Mouse (Mus musculus) CH12.LX (cell line): ENCODE results near the gene Gmppa. TPM values are rescaled to one million over a fixed set of nuclear protein-coding genes. Genes with fewer than 3 reads are reported as not detected.

Source experiments
- DNase-seq: peaks from one replicate; pipeline ENCODE4 v3.0.0-alpha.2; 2013; ENCODE audit errors: extremely low read depth
- H3K27ac ChIP-seq: 2 replicates; pipeline ENCODE4 v1.5.1; 2012; ENCODE audit warnings: low read depth, mild to moderate bottlenecking, control low read depth, moderate library complexity; ENCODE audit not compliant: insufficient read depth
- H3K27me3 ChIP-seq: replicated peaks from 2 replicates; pipeline ENCODE3; 2012; ENCODE audit warnings: inconsistent platforms
- H3K36me3 ChIP-seq, 2 experiments: replicated peaks in 1 of 2; 2 replicates each; pipeline versions ENCODE3 to v1.6.1; 2012; ENCODE audit warnings: inconsistent platforms in 1 of 2, low read length in 1 of 2, mild to moderate bottlenecking in 1 of 2, mixed read lengths in 1 of 2, moderate library complexity in 1 of 2; ENCODE audit not compliant: control insufficient read depth in 1 of 2, insufficient read depth in 1 of 2
- H3K4me1 ChIP-seq, 2 experiments: 2 replicates each; pipeline ENCODE4 v1.6.1; 2012; ENCODE audit warnings: inconsistent platforms in 1 of 2, moderate library complexity in 1 of 2; ENCODE audit not compliant: insufficient read depth in 2 of 2, control insufficient read depth in 1 of 2
- H3K4me2 ChIP-seq: 2 replicates; pipeline ENCODE4 v1.6.1; 2012; ENCODE audit warnings: low read depth, mild to moderate bottlenecking, control low read depth; ENCODE audit not compliant: poor library complexity, insufficient read depth, severe bottlenecking
- H3K4me3 ChIP-seq, 3 experiments: fragments of 150-350 bp in 1 of 3; sonication (generic) in 1 of 3; replicated peaks in 1 of 3; 2 replicates each; pipeline versions ENCODE3 to v1.5.1; 2011 to 2012; ENCODE audit warnings: low read depth in 2 of 3, low read length in 2 of 3, mild to moderate bottlenecking in 2 of 3, moderate library complexity in 2 of 3, control low read depth in 1 of 3, improper control_type of control experiment in 1 of 3, inconsistent platforms in 1 of 3, mixed read lengths in 1 of 3; ENCODE audit not compliant: poor library complexity in 1 of 3
- H3K79me2 ChIP-seq: replicated peaks from 2 replicates; pipeline ENCODE4 v1.6.1; 2012; ENCODE audit warnings: mild to moderate bottlenecking, moderate library complexity; ENCODE audit not compliant: control insufficient read depth, poor library complexity, insufficient read depth, severe bottlenecking; ENCODE audit errors: extremely low read depth
- H3K9ac ChIP-seq: 2 replicates; pipeline ENCODE4 v1.6.1; 2012; ENCODE audit warnings: low read depth, mild to moderate bottlenecking, control low read depth, moderate library complexity; ENCODE audit not compliant: insufficient read depth
- H3K9me3 ChIP-seq: replicated peaks from 2 replicates; pipeline ENCODE3; 2012; ENCODE audit warnings: low read length, inconsistent platforms, mixed read lengths
- CHD2 ChIP-seq: IDR thresholded peaks from 2 replicates; pipeline ENCODE4 v1.6.1; 2011; ENCODE audit warnings: low read length, improper control_type of control experiment
- CTCF ChIP-seq, 2 experiments: IDR thresholded peaks in 1 of 2; conservative IDR thresholded peaks in 1 of 2; 2 replicates each; pipeline ENCODE4 v1.5.1; 2011 to 2012; ENCODE audit warnings: low read depth in 2 of 2, low read length in 2 of 2, improper control_type of control experiment in 1 of 2, inconsistent platforms in 1 of 2, mild to moderate bottlenecking in 1 of 2, moderate library complexity in 1 of 2
- E2F4 ChIP-seq: IDR thresholded peaks from 2 replicates; pipeline ENCODE4 v1.6.1; 2011; ENCODE audit warnings: low read depth, low read length, improper control_type of control experiment; ENCODE audit not compliant: insufficient replicate concordance
- EP300 ChIP-seq: IDR thresholded peaks from 2 replicates; pipeline ENCODE4 v1.6.1; 2011; ENCODE audit warnings: low read length, improper control_type of control experiment
- GABPA ChIP-seq: IDR thresholded peaks from 2 replicates; pipeline ENCODE4 v1.6.1; 2012; ENCODE audit warnings: low read depth, low read length, improper control_type of control experiment, inconsistent platforms; ENCODE audit not compliant: insufficient replicate concordance
- JUN ChIP-seq: IDR thresholded peaks from 2 replicates; pipeline ENCODE4 v1.6.1; 2011; ENCODE audit warnings: low read depth, mild to moderate bottlenecking, low read length, improper control_type of control experiment, moderate library complexity; ENCODE audit not compliant: insufficient read depth
- JUND ChIP-seq: conservative IDR thresholded peaks from 2 replicates; pipeline ENCODE4 v1.6.1; 2011; ENCODE audit warnings: low read depth, low read length, improper control_type of control experiment
- KAT2A ChIP-seq: IDR thresholded peaks from 2 replicates; pipeline ENCODE4 v1.6.1; 2012; ENCODE audit warnings: low read length, improper control_type of control experiment, inconsistent platforms; ENCODE audit not compliant: insufficient replicate concordance
- MAFK ChIP-seq: IDR thresholded peaks from 2 replicates; pipeline ENCODE4 v1.6.1; 2011; ENCODE audit warnings: low read length, improper control_type of control experiment; ENCODE audit not compliant: insufficient replicate concordance
- MAX ChIP-seq: IDR thresholded peaks from 2 replicates; pipeline ENCODE4 v1.6.1; 2011; ENCODE audit warnings: low read length, improper control_type of control experiment
- MAZ ChIP-seq: IDR thresholded peaks from 2 replicates; pipeline ENCODE4 v1.6.1; 2012; ENCODE audit warnings: low read depth, mild to moderate bottlenecking, inconsistent platforms, low read length, improper control_type of control experiment, moderate library complexity
- MYC ChIP-seq: IDR thresholded peaks from 2 replicates; pipeline ENCODE4 v1.6.1; 2011; ENCODE audit warnings: low read depth, mild to moderate bottlenecking, improper control_type of control experiment, low read length
- NELFE ChIP-seq: IDR thresholded peaks from 2 replicates; pipeline ENCODE4 v1.6.1; 2011; ENCODE audit warnings: low read depth, low read length, improper control_type of control experiment
- NRF1 ChIP-seq: IDR thresholded peaks from 2 replicates; pipeline ENCODE4 v1.6.1; 2014; ENCODE audit warnings: low read depth, mild to moderate bottlenecking, inconsistent platforms, low read length, improper control_type of control experiment, moderate library complexity
- POLR2AphosphoS2 ChIP-seq: IDR thresholded peaks from 2 replicates; pipeline ENCODE4 v1.6.1; 2011; ENCODE audit warnings: low read depth, low read length, improper control_type of control experiment
- RAD21 ChIP-seq: IDR thresholded peaks from 2 replicates; pipeline ENCODE4 v1.6.1; 2011; ENCODE audit warnings: low read depth, mild to moderate bottlenecking, low read length, improper control_type of control experiment, moderate library complexity
- USF1 ChIP-seq: IDR thresholded peaks from 2 replicates; pipeline ENCODE4 v1.6.1; 2014; ENCODE audit warnings: low read depth, mild to moderate bottlenecking, inconsistent platforms, low read length, improper control_type of control experiment
- dilution Hi-C: fragments of 300-500 bp; cut with MboI; formaldehyde crosslinking; loops from 2 replicates; pipeline ENCODE4 v1.14.3; 2020; ENCODE audit warnings: low sequenced_read_pairs; ENCODE audit not compliant: extremely low pct_unique_long_range_greater_than_20kb, extremely low pct_ligation_motif_present
- in situ Hi-C: fragments of 300-500 bp; cut with MboI; formaldehyde crosslinking; loops from 3 replicates; pipeline ENCODE4 v1.14.3; 2019; ENCODE audit warnings: low sequenced_read_pairs, low pct_ligation_motif_present, low pct_unique_long_range_greater_than_20kb, mixed read lengths
- polyA plus RNA-seq: library from polyadenylated mRNA; unstranded; fragments of >175 nt; gene quantifications from 2 replicates; pipeline ENCODE4 v1.2.1, GENCODE M21; 2012; ENCODE audit warnings: low read depth; ENCODE audit not compliant: insufficient read length
- total RNA-seq, 2 experiments: library from RNA; depleted of rRNA; stranded (reverse); fragments of 300-350 nt in 1 of 2; fragments of >200 nt in 1 of 2; gene quantifications; 2 replicates each; pipeline ENCODE4 v1.2.3; 2012 to 2014

Gene Gmppa
- total and polyA plus RNA-seq, 3 experiments = 102 to 153 (median 126) TPM

- Histone ChIP-seq H3K9ac (no peak overlapping the region), H3K79me2 (no peaks in the 10 kb centered on the region), H3K4me2 (no peak overlapping the region), H3K4me1 (peaks cover 9 to 10% of the 10 kb centered on the region in 2 experiments), H3K27ac (no peak overlapping the region), H3K27me3 (peaks cover 49% of the 10 kb centered on the region), H3K4me3 (no peak overlapping the region), H3K9me3 (no peaks in the 10 kb centered on the region), H3K36me3 (no peaks in the 10 kb centered on the region)
- TF ChIP-seq JUN = no peak
- no peak for TF ChIP-seq NELFE
- in situ Hi-C loops = loop anchor here (25.0 kb wide), 1 partner anchor 525 kb away; the partner anchor contains the start of gene Cfap65
- dilution Hi-C loops = no loop called here
- no peak for DNase-seq
Measured at GRCm38 (mm10) chr1:75462636-75463035, 26.9 kb downstream of the Gmppa start.

- Histone ChIP-seq H3K27me3 (peaks cover 46% of the 10 kb centered on the region), H3K4me2 (no peak overlapping the region)
- no peak for DNase-seq
- no peak for TF ChIP-seq RAD21
- no peak for TF ChIP-seq CTCF (conservative IDR thresholded peaks at IDR 0.05 in 1 of 2, IDR thresholded peaks at IDR 0.05 in 1 of 2; ENCODE audit: low read depth in 2 of 2, low read length in 2 of 2)
- TF ChIP-seq POLR2AphosphoS2 = no peak
- TF ChIP-seq MAFK = no peak
- no peak for TF ChIP-seq KAT2A
- no peak for TF ChIP-seq NELFE
- TF ChIP-seq USF1 = no peak
- TF ChIP-seq JUND = no peak
- TF ChIP-seq MAZ = no peak
- TF ChIP-seq MAX = no peak
- TF ChIP-seq CHD2 = no peak
- no peak for TF ChIP-seq EP300
- TF ChIP-seq GABPA = no peak
- TF ChIP-seq NRF1 = no peak
- TF ChIP-seq MYC = no peak
- TF ChIP-seq E2F4 = no peak
- TF ChIP-seq, all 38 proteins: peak for 0
- peaks cover 5 to 9% of the 10 kb centered on the region in 2 experiments for H3K4me1 ChIP-seq
- dilution Hi-C loops (no loop called here), in situ Hi-C loops (loop anchor here (25.0 kb wide), 1 partner anchor 526 kb away; the partner anchor contains the start of gene Cfap65)
- no peak overlapping the region for H3K9ac ChIP-seq
- no peaks in the 10 kb centered on the region for H3K9me3 ChIP-seq
- H3K36me3 ChIP-seq = no peaks in the 10 kb centered on the region
- H3K4me3 ChIP-seq = no peak overlapping the region
- H3K79me2 ChIP-seq = no peaks in the 10 kb centered on the region
- no peak overlapping the region for H3K27ac ChIP-seq
Measured at GRCm38 (mm10) chr1:75463652-75464204, 28.0 kb downstream of the Gmppa start.
